Mouse (Mus musculus) cerebellum, adult 9-10 months (tissue): ENCODE data around the gene Rilp.

Experiments
- DNase-seq: peaks from one replicate; pipeline ENCODE4 v3.0.0; 2022

The Rilp gene

DNA sequence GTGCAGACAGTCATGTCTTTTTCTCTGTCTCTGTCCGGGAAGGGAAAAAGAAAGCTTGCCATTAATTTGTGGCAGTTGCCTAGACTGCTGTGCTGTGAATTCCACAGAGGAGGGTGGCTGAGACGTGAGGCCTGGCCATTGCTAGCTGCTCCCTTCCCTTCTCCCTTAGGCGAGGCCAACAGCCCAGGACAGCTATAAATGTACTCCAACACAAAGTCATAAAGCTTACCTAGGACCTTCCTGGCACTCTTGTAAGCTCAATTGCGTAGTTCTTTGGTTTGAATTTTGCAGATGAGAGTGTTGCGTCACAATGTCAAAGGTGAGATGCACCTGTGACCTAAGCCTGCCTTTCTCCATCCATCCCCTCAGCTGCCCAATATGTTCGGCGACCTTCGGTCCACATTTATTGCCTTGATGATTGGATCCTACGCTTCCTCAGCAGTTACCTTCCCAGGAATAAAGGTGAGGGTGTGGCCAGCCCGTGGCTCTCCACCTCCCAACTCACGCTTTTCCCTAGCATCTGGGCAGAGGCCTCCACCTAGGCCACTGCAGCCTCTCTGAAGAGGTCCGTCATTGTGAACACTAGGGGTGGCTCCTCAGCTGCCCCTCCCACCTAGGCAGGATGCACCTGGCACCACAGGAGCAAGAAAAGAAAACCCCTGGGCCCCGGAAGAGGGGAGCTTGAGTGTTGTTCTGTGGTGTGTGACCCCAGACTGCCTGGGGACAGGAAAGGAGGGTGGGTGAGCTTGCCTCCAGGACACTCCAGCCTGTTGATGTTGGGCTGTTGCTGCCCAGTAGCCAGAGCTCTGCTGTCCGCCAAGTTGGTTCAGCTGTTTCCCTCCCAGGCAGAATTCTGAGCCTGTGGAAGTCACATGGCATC, 50.9 kb downstream of the Rilp start:
- no peak for DNase-seq

GRCm38 (mm10) chr11:75561410-75561791, 51.5 kb downstream of the Rilp start:
- no peak for DNase-seq
